Mouse (Mus musculus): ENCODE measurements around the gene Egr2. TPM values are rescaled to one million over a fixed set of nuclear protein-coding genes. Genes with fewer than 3 reads are reported as not detected.

The Egr2 gene
- total and polyA plus RNA-seq, 3 experiments = 1.0 to 4.7 (median 3.1) TPM

DNA sequence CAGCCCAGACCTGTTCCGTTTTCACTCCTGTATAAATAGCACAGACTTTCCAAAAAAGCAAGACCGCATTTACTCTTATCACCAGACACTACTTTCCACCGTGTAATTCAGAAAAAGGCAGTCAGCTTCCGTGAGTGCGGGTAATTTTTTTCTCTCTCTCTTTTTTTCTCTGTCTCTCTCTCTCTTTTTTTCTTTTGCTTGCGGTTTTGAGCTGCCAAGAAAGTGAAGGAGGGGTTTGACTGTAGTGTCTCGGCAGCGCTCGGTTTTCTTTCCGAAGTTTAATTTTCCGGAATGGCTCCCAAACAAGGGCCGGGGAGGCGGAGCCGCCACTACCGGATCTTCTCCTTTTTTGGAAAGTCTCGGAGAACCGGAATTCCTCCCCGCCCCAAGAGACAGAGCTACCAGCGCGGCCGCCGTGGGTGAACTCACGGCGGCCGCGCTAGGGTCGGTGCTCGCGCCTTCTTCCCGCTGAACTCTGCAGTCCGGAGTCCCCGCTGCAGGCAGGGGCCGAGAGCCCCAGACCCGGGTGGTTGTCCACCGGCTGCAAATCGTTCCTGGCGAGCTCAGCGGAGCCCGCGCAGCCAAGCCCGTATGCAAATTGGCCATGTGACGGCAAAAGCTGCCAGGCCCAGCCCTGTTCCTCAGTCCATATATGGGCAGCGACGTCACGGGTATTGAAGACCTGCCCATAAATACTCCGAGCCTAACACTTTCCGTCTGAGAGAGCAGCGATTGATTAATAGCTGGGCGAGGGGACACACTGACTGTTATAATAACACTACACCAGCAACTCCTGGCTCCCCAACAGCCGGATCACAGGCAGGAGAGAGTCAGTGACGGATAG, 2.1 kb downstream of the Egr2 start:
- Histone ChIP-seq H3K9ac (ENCODE audit: insufficient read depth, low read depth) (peak overlapping the region; percentile 68), H3K27me3 (replicated peaks) (peaks cover 10% of the 10 kb centered on the region), H3K27ac (ENCODE audit: insufficient read depth, low read depth) (peak overlapping the region; percentile 79), H3K4me2 (ENCODE audit: insufficient read depth, low read depth, poor library complexity, severe bottlenecking) (peak overlapping the region; percentile 97), H3K79me2 (replicated peaks; ENCODE audit: control insufficient read depth, extremely low read depth, insufficient read depth, poor library complexity, severe bottlenecking) (no peaks in the 10 kb centered on the region), H3K4me1 (ENCODE audit: control insufficient read depth in 1 of 2, insufficient read depth in 2 of 2) (peaks cover 2 to 11% of the 10 kb centered on the region in 2 experiments; a peak in 3 of 4 replicates), H3K36me3 (replicated peaks in 1 of 2; ENCODE audit: control insufficient read depth in 1 of 2, insufficient read depth in 1 of 2, low read length in 1 of 2) (peaks cover 0 to 7% of the 10 kb centered on the region in 2 experiments), H3K9me3 (replicated peaks; ENCODE audit: low read length) (peaks cover 8% of the 10 kb centered on the region), H3K4me3 (replicated peaks in 1 of 3; ENCODE audit: low read depth in 2 of 3, low read length in 2 of 3, poor library complexity in 1 of 3) (peak overlapping the region; percentile 54 to 87 (median 62))
- dilution Hi-C loops (cut with MboI; ENCODE audit: extremely low pct_ligation_motif_present, extremely low pct_unique_long_range_greater_than_20kb, low sequenced_read_pairs) = no loop called here
- peak; percentile 96 for DNase-seq (ENCODE audit: extremely low read depth)
- in situ Hi-C loops (cut with MboI; ENCODE audit: low pct_ligation_motif_present, low pct_unique_long_range_greater_than_20kb, low sequenced_read_pairs) = loop anchor here (25.0 kb wide), 1 partner anchor 225 kb away; no protein-coding TSS in a partner anchor
- TF ChIP-seq MAFK (IDR thresholded peaks at IDR 0.05; ENCODE audit: insufficient replicate concordance, low read length) (0 out of 2 replicates have a peak, but pooled peaks have one; percentile 43), NRF1 (IDR thresholded peaks at IDR 0.05; ENCODE audit: low read depth, low read length) (peak; percentile 46; the same call in 1 of the 2 replicates), TBP (conservative IDR thresholded peaks at IDR 0.05; ENCODE audit: low read depth, low read length) (peak; percentile 52; the same call in 1 of the 2 replicates), ZNF384 (IDR thresholded peaks at IDR 0.05; ENCODE audit: low read depth, low read length) (peak; percentile 98), UBTF (IDR thresholded peaks at IDR 0.05; ENCODE audit: low read depth, low read length) (no peak), MAZ (IDR thresholded peaks at IDR 0.05; ENCODE audit: low read depth, low read length) (peak; percentile 68), MYC (IDR thresholded peaks at IDR 0.05; ENCODE audit: low read depth, low read length) (no peak; the same call in 1 of the 2 replicates), IRF4 (IDR thresholded peaks at IDR 0.05; ENCODE audit: low read depth, low read length) (peak; percentile 42), TCF12 (IDR thresholded peaks at IDR 0.05; ENCODE audit: low read depth, low read length) (peak; percentile 14; the same call in 1 of the 2 replicates), GABPA (IDR thresholded peaks at IDR 0.05; ENCODE audit: insufficient replicate concordance, low read depth, low read length) (no peak), RCOR1 (conservative IDR thresholded peaks at IDR 0.05; ENCODE audit: low read depth, low read length) (no peak; the same call in 1 of the 2 replicates), ETS1 (conservative IDR thresholded peaks at IDR 0.05; ENCODE audit: low read depth, low read length) (peak; percentile 77), ZKSCAN1 (IDR thresholded peaks at IDR 0.05; ENCODE audit: borderline replicate concordance, low read depth, low read length) (no peak), USF1 (IDR thresholded peaks at IDR 0.05; ENCODE audit: low read depth, low read length) (peak; percentile 89), JUN (IDR thresholded peaks at IDR 0.05; ENCODE audit: insufficient read depth, low read depth, low read length) (no peak; the same call in 1 of the 2 replicates), POLR2AphosphoS2 (IDR thresholded peaks at IDR 0.05; ENCODE audit: low read depth, low read length) (no peak), KAT2A (IDR thresholded peaks at IDR 0.05; ENCODE audit: insufficient replicate concordance, low read length) (peak; percentile 99), MXI1 (IDR thresholded peaks at IDR 0.05; ENCODE audit: low read depth, low read length) (peak; percentile 83), CTCF (conservative IDR thresholded peaks at IDR 0.05 in 1 of 2, IDR thresholded peaks at IDR 0.05 in 1 of 2; ENCODE audit: low read depth in 2 of 2, low read length in 2 of 2) (no peak), SIN3A (IDR thresholded peaks at IDR 0.05; ENCODE audit: low read length) (peak; percentile 83; the same call in 1 of the 2 replicates), USF2 (conservative IDR thresholded peaks at IDR 0.05; ENCODE audit: low read depth, low read length) (peak; percentile 75), NELFE (IDR thresholded peaks at IDR 0.05; ENCODE audit: low read depth, low read length) (peak; percentile 59; the same call in 1 of the 2 replicates), HCFC1 (IDR thresholded peaks at IDR 0.05; ENCODE audit: low read depth, low read length) (peak; percentile 40), ZMIZ1 (IDR thresholded peaks at IDR 0.05; ENCODE audit: low read depth, low read length) (no peak), RAD21 (IDR thresholded peaks at IDR 0.05; ENCODE audit: low read depth, low read length) (no peak; the same call in none of the 2 replicates), BHLHE40 (IDR thresholded peaks at IDR 0.05; ENCODE audit: low read depth, low read length) (peak; percentile 78), MEF2A (IDR thresholded peaks at IDR 0.05; ENCODE audit: borderline replicate concordance, low read depth, low read length) (peak; percentile 88), E2F4 (IDR thresholded peaks at IDR 0.05; ENCODE audit: insufficient replicate concordance, low read depth, low read length) (peak; percentile 76; the same call in 1 of the 2 replicates), POLR2A (IDR thresholded peaks at IDR 0.05; ENCODE audit: low read depth, low read length) (no peak; the same call in 1 of the 2 replicates), MAX (IDR thresholded peaks at IDR 0.05; ENCODE audit: low read length) (peak; percentile 85), ELF1 (IDR thresholded peaks at IDR 0.05; ENCODE audit: low read depth, low read length) (peak; percentile 73), CHD2 (IDR thresholded peaks at IDR 0.05; ENCODE audit: low read length) (peak; percentile 50; the same call in 1 of the 2 replicates), ZC3H11A (IDR thresholded peaks at IDR 0.05; ENCODE audit: low read depth, low read length) (no peak), EP300 (IDR thresholded peaks at IDR 0.05; ENCODE audit: low read length) (peak; percentile 81), CHD1 (IDR thresholded peaks at IDR 0.05; ENCODE audit: low read depth, low read length) (0 out of 2 replicates have a peak, but pooled peaks have one; percentile 71), JUND (conservative IDR thresholded peaks at IDR 0.05; ENCODE audit: low read depth, low read length) (0 out of 2 replicates have a peak, but pooled peaks have one; percentile 49), SMC3 (IDR thresholded peaks at IDR 0.05; ENCODE audit: low read depth, low read length) (no peak)
